Mouse (Mus musculus) thymus, postnatal 10 days (tissue): Measurements from ENCODE around the gene Mrpl45.
"Not testable (repeated sequence)": the region's sequence is repeated elsewhere in the genome, so short reads cannot be mapped to it uniquely, and the experiment has no call there.

Source experiments
- DNase-seq, 2 experiments: peaks; one replicate each; pipeline ENCODE4 v3.0.0; 2021; ENCODE audit warnings: low spot score in 2 of 2

Mrpl45 gene

GRCm38 (mm10) chr11:97315504-97316503 lies at the start of gene Mrpl45:
TSS of gene Mrpl45 (plus strand) at chr11:97315716.
- peak; percentile 96 to 99 for DNase-seq

GRCm38 (mm10) chr11:97266544-97266943 lies 49.0 kb upstream of the Mrpl45 start:
- DNase-seq, result not testable (repeated sequence)

GRCm38 (mm10) chr11:97270004-97270403 lies 45.5 kb upstream of the Mrpl45 start:
- DNase-seq, result not testable (repeated sequence)

- DNase-seq, result no peak
Observed at GRCm38 (mm10) chr11:97272835-97273234, 42.7 kb upstream of the Mrpl45 start.

GRCm38 (mm10) chr11:97273613-97274012 lies 41.9 kb upstream of the Mrpl45 start:
- no peak for DNase-seq

GRCm38 (mm10) chr11:97274947-97275346 lies 40.6 kb upstream of the Mrpl45 start:
- not testable (repeated sequence) for DNase-seq

GRCm38 (mm10) chr11:97275349-97275748 lies 40.2 kb upstream of the Mrpl45 start:
- DNase-seq, result no peak

- no peak for DNase-seq
Observed at GRCm38 (mm10) chr11:97276019-97276418, 39.5 kb upstream of the Mrpl45 start.

- DNase-seq, result no peak
Observed at GRCm38 (mm10) chr11:97277166-97277565, 38.4 kb upstream of the Mrpl45 start.

GRCm38 (mm10) chr11:97278456-97278855 lies 37.1 kb upstream of the Mrpl45 start:
- DNase-seq, result no peak

GRCm38 (mm10) chr11:97279040-97279404 lies 36.5 kb upstream of the Mrpl45 start:
- no peak for DNase-seq

GRCm38 (mm10) chr11:97279405-97280215 lies 35.9 kb upstream of the Mrpl45 start:
- peak; percentile 64 for DNase-seq

- DNase-seq, result peak; percentile 74 to 81
Observed at GRCm38 (mm10) chr11:97280216-97280861, 35.2 kb upstream of the Mrpl45 start, which contains the start of gene Npepps. TSS of gene Npepps (minus strand) at chr11:97280638.

- no peak for DNase-seq
Observed at GRCm38 (mm10) chr11:97282179-97282578, 33.3 kb upstream of the Mrpl45 start.

- DNase-seq, result no peak
Observed at GRCm38 (mm10) chr11:97284854-97285253, 30.7 kb upstream of the Mrpl45 start.

GRCm38 (mm10) chr11:97285852-97286775 lies 29.4 kb upstream of the Mrpl45 start:
- no peak for DNase-seq

- DNase-seq, result no peak
Observed at GRCm38 (mm10) chr11:97286973-97287372, 28.5 kb upstream of the Mrpl45 start.

- DNase-seq, result no peak
Observed at GRCm38 (mm10) chr11:97287643-97288042, 27.9 kb upstream of the Mrpl45 start.

- no peak for DNase-seq
Observed at GRCm38 (mm10) chr11:97289276-97290230, 26.0 kb upstream of the Mrpl45 start.

- no peak for DNase-seq
Observed at GRCm38 (mm10) chr11:97292731-97293130, 22.8 kb upstream of the Mrpl45 start.
